Mouse (Mus musculus) urinary bladder, adult 2 months (tissue): ENCODE measurements around the gene Ppp2r5b. TPM values are rescaled to one million over a fixed set of nuclear protein-coding genes. Genes with fewer than 3 reads are reported as not detected.

Source experiments
- DNase-seq: peaks from one replicate; pipeline ENCODE4 v3.0.0; 2022; ENCODE audit warnings: low spot score
- polyA plus RNA-seq: library from polyadenylated mRNA; depleted of rRNA; stranded (reverse); fragments of >200 nt; gene quantifications from 2 replicates; pipeline ENCODE4 v1.2.3, GENCODE M21; 2012

The Ppp2r5b gene
- polyA plus RNA-seq, 1 experiment = 38.3 TPM

DNA sequence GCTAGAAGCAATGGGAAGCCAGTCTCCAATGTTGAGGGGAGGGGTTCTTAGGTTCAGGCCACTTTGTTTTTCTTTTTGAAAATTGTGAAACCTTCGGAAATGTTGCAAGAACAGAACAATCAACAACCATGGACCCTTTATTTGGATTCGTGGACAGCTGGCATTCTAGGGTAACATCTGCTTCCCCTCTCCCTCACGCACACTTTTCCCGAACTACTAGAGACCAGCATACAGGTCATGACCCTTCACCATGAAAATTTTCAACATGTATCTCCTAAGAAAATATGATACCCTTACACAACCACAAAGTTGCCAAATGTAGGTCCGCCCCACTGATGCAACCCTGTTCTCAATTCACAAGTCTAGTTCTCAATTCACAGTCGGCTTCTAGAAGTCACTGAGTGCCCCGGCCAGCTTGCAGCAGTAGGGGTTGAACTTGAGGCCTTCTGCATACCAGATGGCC, 33.0 kb upstream of the Ppp2r5b start:
- DNase-seq = no peak

DNA sequence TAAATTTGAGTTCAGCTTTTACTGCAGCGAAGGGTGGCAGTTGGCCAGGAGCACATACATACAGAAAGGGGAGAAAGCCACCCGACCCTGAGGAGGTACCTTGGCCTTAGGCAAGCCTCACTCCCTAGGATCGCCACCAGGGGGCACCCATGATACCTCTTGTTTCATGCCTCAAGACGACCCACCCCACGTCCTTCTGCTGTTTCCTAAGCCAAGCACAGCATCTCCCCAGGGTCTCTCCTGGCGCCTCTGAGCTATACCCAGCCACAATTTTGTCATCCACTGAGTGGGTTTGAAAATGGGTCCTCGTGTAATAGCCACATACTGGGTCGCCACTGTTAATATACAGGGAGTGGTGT, 32.5 kb upstream of the Ppp2r5b start:
- peak; percentile 70 for DNase-seq

DNA sequence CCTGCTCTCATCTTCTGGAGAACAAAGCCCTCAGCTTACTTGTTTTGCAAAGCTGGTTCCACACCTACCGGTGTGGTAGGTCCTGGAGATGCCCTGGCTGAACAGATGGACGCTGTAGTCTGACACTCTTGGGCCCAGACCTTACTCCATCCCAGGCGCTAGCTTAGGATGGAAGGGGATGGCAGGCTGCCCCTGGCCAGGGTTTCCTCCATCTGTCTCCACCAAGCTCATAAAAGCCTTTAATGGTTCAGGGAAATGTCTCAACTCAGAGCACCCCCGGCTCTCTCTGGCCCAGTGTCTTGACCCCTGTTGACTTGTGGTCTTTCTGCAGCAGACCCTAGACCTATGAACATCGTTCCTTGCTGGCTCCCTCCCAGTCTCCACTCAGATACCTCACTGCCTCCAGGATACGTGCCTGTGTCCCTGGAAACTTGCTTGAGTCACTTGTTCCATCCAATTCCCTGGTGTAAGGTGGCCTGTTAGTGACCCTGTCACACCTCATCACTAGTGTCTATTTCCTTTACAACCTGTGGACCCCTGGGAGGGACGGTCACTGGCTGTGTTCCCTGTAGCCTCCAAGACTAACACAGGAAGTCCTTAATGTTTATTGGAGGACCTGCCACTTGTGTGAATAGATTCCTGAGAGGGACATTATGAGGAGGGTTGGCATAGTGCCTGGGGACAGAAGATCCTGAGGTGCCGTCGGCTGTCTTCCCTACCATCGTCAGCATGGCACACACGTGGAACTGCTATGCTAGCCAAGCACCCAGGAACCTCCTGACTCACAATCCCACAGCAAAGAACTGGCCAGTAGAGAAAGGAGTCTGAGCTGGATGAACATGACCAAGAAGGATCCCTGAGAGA, 31.9 kb upstream of the Ppp2r5b start:
- no peak for DNase-seq

DNA sequence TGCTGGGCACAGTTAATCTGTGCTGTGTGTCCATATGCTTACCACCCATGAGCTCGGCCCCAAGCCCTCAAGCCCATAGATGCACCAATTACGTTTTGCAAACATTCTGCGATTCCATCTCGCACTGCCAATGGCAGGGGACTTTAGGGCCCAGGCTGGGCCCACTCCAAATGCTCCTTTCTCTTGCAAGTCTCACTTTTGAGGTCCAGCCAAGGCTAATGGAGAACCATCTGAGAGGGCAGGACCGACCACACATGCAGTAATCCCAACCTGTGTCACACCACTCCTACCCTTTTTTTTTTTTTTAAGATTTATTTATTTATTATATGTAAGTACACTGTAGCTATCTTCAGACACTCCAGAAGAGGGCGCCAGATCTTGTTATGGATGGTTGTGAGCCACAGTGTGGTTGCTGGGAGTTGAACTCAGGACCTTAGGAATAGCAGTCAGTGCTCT, 30.1 kb upstream of the Ppp2r5b start:
- DNase-seq = no peak

DNA sequence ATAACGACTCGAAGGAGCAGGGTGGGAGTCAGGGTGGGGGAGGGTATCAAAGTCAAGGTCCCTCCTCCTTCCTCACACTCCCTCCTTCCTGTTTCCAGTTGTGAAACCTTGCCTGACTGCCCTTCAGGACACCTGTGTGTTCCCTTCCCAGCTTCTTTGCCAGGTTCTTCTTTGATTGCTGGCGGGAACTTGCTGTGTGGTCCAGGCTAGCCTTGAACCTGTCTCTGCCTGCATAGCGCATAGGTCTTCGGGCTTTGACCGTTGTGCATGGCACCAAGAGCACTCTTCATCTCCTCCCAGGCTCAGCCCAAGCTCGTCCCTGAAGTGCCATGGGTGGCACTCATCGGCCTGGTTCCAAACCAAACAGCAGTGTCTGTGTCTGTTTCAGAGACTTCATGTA, 29.3 kb upstream of the Ppp2r5b start:
- no peak for DNase-seq

DNA sequence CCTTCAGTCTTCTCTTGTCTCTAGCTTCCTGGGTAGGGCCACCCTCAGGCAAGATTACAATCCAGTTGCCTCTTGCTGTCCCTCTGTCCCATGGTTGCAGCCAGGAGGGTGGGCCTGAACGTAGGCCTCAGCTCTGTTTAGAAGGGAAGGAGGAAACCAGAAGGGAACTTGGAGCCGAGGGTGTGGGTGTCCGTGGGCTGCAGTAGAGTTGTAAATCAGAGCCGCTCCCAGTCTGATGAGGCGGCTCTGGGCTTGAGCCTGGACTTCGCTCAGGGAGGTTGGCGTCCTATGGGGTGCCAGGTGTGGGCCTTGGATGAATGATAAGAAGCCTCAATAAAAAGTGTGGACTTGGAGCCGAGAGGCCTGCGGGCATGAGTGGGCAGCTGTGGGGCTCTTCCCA, 28.5 kb upstream of the Ppp2r5b start:
- no peak for DNase-seq

DNA sequence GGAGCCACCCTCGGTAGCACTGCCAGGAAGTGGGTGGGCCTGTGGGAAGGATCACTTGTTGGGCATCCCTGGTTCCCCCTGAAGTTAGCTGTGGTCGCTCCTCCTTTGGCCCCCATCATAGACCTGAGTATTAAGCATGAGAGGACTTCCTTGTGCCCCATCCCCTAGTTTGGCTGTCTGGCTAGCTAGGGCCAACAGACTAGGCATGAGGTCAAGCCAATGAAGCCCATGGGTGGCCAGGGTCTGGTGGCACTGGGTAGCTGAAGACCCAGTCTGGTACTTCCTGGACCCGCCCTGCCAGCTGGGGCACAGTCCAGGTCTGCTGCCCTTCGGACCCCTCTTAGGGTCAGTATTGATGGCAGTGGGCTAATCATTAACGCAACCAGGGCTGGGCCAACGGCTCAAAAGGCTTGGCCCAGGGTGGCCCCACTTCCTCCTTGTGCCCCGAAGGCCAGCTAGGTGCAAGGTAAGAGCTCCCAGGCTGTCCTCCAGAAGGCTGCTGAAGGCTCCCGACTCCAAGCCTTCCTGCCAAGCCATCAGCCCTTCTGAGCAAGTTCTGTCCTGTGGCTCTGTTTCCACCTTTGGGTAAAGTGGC, 27.3 kb upstream of the Ppp2r5b start:
- no peak for DNase-seq

DNA sequence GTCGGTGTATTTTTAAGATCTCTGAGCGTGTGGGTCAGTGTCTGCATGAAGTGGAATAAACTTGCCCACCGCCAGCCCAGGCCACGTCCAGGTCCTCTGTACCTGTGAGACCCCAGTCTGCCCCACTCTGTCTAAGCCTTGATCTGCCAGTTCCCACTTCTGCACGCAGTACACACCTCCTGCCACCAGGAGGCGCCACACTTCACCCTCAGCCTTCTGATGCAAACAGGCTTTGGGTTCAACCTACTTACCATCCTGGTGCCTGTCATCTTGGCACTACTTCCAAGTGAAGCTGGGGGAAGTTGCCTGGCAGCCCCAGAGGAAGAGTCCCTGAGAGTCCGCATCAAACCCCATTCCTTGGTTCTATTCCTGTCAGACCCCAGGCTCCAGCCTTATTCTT, 26.6 kb upstream of the Ppp2r5b start:
- peak; percentile 54 for DNase-seq

DNA sequence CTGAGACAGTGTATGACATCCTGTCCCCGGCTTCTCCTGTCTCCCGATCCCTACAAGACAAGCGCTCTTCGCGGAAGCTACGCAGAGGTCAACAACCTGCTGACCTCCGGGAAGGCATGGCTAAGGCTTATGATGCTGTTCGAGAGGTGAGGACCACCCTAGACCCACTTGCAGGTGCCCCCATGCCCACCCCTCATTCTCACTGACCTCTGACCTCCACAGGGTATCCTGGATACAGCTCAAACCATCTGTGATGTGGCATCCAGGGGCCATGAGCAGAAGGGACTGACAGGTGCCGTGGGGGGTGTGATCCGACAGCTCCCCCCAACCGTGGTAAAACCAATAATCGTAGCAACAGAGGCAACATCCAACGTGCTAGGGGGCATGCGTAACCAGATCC, 25.7 kb upstream of the Ppp2r5b start:
- no peak for DNase-seq

DNA sequence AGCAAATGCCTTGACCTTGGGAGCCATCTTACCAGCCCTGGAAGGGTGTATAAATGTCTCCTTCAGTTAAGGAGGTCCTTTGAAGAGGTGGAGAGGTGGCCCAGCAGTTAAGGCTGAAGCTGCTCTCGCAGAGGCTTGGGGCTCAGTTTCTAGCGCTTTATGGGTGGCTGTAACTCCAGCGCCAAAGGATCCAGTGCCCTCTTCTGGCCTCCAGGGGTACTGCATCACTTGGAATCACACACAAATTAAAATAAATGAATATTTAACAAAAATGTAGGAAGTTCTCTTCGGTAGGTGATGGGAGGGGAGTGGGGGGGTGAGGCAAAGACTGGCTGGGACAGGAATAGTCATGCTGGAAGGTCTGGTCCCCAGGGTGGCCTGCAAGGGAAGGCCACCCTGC, 25.3 kb upstream of the Ppp2r5b start:
- DNase-seq = no peak

DNA sequence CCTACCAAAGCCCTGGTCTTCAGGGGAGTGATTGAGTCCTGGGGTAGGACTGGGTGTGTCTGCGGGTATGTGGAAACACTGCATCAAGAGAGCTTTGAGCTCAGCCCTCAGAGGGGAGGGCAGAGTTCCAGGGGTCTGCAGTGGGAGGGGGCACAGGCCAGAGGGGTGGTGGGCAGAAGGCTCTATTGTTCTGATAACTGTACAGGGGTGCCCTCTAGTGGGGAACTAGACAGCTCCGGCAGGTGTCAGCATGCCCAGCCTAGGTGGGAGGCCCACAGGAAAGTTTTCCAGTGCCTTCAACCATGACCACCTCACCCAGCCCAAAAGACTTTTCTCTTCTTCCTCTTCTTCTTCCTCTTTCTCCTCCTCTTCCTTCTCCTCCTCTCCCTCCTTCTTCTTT, 24.8 kb upstream of the Ppp2r5b start:
- no peak for DNase-seq

DNA sequence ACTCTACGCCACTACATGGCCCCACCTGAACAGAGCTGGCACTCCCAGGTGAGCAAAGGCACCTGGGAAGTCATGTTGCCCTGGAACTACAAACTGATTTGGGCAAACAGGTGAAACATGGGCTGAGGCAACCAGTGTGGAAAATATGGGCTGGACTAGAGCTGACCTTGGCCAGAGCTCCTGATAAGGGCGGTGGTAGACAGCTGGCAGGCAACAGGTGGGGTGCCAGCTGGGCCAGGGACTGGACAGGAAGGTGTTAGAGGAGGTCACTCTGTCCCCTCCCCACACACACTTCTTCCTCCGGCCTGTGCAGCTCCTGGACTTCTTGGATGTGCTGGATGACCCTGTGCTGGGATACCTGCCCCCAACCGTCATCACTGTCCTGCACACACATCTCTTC, 17.3 kb upstream of the Ppp2r5b start:
- DNase-seq = no peak

DNA sequence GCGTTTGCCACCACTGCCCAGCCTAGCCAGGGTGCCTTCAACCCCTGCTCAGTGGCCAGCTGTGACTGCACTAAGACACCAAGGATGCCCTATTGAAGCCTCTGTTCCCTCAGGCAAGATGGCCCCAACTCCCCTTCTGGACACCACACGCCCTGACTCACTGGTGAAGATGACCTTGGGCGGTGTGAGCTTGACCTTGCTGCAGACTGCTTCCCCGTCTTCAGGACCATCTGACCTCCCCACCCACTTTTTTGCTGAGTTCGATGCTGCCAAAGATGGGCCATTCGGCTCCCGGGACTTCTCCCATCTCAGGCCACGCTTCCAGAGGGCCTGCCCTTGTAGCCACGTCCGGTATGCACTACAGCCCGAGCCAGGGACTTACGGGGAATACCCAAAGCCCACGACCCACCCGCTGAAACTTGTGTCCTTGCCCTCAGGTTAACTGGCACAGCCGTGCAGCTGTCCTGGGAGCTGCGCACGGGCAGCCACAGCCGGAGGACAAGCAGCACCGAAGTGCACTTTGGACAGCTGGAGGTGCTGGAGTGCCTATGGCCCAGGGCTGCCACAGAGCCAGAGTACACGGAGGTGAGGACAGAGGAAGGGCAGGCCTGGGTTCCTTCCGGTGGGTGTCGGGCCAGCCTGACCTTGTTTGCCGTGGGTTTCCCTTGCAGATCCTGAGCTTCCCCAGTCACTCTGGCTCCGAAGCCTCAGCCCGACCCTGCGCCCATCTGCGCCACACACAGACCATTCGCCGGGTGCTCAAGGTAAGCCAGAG, 12.0 kb upstream of the Ppp2r5b start:
- no peak for DNase-seq

DNA sequence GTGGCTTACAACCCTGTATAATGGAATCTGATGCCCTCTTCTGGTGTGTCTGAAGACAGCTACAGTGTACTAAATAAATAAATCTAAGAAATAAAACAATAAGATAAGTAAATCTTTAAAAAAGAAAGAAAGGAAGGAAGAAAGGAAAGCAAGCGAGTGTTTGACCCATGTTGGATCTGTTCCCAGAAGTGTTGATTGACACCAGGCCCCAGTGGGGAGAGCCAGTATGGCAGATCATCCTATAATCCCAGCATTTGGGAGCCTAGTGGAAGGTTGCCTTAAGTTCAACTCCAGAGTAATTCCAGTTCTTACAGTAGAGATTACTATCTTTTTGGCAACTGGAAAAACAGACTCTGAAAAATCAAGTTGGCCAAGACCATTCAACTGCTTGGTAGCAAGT, 10.1 kb upstream of the Ppp2r5b start:
- DNase-seq = no peak

DNA sequence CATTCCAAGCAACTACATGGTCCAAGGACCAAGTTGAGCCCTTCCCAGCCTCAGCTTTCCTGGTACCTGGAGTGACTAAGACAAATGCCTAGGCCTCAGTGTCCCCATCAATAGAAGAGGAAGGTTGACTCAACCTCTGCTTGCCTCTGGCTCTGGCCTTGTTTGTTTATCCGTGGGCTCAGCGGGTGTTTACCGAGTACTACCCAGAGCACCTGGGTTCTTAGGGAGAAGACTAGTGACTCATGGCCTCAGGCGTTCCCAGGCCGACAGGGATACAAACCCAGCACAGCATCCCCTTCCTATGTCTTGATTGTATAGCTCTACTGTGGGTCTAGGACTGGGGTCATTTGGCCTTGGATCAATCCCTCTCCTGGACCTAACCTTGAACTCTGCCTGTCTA, 7.6 kb upstream of the Ppp2r5b start:
- no peak for DNase-seq

DNA sequence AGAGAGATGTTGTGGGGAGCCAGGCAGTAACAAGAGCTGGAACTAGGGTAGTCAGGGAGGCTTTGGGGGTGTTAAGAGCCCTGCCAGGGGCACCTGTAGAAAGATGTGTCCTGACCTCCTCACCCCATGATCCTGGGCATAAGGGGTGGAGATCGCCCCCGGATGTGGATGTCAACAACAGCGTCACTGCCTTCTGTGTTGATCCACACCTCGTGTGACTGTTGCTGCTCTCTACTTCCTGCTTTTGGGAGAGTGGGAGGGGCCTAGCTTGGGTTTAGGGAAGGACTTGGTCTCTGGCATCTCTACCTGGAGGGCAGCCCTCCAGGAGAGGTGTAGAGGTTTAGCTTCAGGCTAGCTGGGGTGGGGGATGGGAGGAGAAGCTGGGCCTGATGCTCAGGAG, 6.6 kb upstream of the Ppp2r5b start:
- DNase-seq = no peak

DNA sequence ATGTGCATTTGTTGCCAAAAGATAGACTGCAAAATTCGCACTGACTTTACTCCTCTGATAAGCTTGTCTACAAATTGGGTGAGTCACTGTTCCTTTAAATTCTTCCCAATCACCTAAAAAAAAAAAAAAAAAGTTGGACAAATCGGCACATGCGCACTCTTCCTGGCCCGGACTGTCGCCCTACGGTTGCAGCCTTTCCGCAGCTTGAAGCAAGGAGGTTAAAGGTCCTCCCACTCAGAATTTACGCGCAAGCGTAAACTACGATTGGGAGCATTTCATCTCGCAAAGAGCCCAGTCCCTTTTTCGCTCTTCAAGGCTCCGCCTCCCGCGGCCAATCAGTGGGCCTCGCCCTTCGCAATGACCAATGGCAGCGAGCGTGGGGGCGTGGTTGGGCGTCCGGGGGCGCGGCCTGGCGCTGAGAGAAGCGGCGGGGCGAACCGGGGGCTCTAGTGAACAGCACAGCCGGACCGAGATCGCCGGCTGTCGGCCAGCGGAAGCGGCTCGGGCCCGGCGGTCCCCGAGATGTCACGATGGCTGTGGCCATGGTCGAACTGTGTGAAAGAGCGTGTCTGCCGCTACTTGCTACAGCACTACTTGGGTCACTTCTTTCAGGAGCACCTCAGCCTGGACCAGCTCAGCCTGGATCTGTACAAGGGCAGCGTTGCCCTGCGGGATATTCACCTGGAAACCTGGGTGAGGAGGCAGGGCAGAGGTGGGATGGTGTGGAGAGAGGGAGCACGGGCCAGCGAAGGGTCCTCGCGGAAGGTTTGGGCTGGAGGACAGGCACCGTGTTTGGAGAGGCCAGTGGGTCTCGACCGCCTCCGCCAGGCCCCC, 5.8 kb upstream of the Ppp2r5b start, which contains the start of gene Atg2a:
TSS of gene Atg2a (plus strand) at position 395 of the 834 bp plus-strand sequence.
- peak; percentile 96 for DNase-seq

DNA sequence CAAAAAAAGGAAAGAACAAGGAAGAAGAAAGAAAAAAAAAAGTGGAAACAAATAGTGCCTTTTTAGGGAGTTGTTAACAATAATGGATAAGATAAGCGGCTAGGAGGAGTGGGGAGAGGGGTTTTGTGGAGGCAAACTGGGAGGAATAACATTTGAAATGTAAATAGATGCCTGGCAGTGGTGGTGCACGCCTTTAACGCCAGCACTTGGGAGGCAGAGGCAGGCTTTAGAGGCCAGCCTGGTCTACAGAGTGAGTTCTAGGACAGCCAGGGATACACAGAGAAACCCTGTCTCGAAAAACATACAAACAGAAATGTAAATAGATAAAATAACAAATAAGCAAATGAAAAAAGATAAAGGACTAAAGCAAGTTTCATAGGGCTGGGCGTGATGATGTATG, 5.1 kb upstream of the Ppp2r5b start:
- no peak for DNase-seq

DNA sequence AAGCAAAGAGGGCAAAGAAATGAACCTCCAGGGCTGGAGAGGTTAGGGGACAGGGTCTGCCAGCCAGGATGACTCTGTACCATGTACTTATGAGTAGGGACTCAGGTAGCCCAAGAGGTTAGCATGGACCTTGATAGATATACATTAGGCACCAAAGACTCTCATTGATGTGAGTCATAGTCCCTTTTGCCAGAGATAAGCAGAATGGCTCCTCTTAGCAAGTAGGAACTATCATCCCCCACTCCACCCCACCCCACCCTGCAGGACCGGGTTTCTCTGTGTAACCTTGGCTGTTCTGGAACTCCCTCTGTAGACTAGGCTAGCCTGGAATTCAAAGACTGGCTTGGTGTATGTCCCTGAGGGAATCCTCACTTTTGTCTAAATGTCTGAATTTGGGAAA, 4.5 kb upstream of the Ppp2r5b start:
- DNase-seq = no peak

DNA sequence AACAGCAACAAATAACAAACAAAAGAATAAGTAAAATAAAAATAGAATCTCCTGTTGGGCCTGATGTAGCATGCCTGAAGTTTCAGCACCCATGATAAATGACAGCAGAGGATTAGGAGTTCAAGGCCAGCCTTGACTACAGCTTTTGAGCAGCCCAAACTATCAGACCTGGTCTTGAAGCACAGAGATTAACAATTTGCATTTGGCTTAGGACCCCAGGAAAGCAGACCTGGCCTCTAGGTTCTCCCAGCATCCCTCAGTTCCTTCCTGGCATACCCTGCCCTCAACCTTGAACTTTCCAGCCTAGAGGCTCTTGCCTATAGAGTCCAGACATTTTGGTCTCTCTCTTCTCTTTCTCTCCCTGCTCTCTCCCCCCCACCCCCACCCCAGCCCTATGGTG, 3.1 kb upstream of the Ppp2r5b start:
- DNase-seq = no peak

DNA sequence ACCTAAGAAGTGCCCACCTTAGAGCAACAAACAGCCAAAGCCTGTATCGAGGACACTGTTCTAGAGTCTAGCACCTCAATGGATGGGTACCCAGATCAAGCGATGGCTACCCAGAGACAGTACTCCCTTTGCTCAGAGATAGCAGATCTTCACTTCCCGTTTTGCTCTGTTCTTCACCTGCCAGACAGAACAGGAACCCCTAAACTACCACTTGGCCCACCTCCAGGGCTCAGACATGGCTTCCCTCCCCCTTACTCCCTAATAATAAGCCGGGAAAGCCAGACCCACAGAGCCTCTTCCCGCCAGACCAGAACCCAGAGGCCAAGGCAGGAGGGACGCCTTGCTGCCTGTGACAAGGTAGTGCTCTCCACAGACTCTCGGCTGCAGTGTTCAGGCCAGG, 1.2 kb upstream of the Ppp2r5b start:
- no peak for DNase-seq

DNA sequence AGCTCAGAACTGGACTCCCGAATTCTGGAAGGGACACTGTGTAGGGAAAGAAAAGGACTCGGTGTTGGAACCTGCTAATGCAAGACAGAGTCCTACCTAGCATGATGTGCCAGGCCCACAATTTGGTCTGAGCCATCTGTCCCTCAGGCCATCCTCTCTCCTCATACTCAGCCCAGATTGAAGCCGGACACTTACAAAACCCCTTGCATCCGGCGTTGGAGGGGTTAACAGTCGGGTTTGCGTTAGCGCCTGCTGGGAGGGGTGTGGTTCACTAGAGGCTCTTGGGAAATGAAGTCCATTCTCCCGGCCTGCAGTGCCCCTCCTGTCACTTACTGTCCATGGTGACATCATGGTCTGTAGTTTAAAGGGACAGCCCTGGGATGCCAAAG, 375 bp upstream of the Ppp2r5b start:
- DNase-seq = peak; percentile 63
